Mouse (Mus musculus): ENCODE data around the gene Exosc7. TPM values are rescaled to one million over a fixed set of nuclear protein-coding genes. Genes with fewer than 3 reads are reported as not detected.

Gene Exosc7
- polyA plus RNA-seq, 1 experiment: 80.6 TPM

- TF ChIP-seq POLR2A (IDR thresholded peaks at IDR 0.05; ENCODE audit: borderline replicate concordance, extremely low read depth, low read depth, low read length) (no peak), CTCF (IDR thresholded peaks at IDR 0.05; ENCODE audit: insufficient read depth, low read length) (no peak)
- Histone ChIP-seq H3K4me1 (ENCODE audit: control insufficient read depth, insufficient read depth, low read length) (no peaks in the 10 kb centered on the region; the same call in 1 of the 2 replicates), H3K4me3 (replicated peaks; ENCODE audit: extremely low read depth, low read depth, low read length) (no peak overlapping the region)
- peak; percentile 65 for DNase-seq
- 47% methylated on average over 30 of the region's 30 CpGs for WGBS
Observed at GRCm38 (mm10) chr9:123156910-123157361, 43.9 kb downstream of the Exosc7 start.

DNA sequence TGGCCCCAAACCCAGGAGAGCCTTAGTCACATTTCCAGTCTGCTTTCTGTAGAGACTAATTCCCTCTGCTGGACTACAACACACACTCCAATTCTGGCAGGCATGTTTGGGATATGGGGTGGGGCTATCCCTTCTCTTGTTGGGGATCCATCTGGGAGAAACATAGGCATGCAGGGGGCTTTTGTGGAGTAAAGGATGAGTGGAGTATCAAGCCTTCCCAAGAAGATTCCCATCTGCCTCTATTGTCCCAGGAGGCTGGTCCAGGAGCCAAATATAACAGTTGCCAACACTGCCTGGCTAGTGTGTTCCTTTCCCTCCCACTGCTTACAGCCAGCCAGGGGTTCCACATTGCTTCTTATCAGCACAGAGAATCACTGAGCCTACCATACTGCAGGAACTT lies 44.7 kb downstream of the Exosc7 start:
- H3K4me3 ChIP-seq (replicated peaks; ENCODE audit: extremely low read depth, low read depth, low read length): no peak overlapping the region
- no peaks in the 10 kb centered on the region for H3K4me1 ChIP-seq (ENCODE audit: control insufficient read depth, insufficient read depth, low read length)
- no peak for TF ChIP-seq POLR2A (IDR thresholded peaks at IDR 0.05; ENCODE audit: borderline replicate concordance, extremely low read depth, low read depth, low read length)
- TF ChIP-seq CTCF (IDR thresholded peaks at IDR 0.05; ENCODE audit: insufficient read depth, low read length): no peak
- DNase-seq: no peak

- WGBS: 47% methylated on average over 8 of the region's 8 CpGs
- no peaks in the 10 kb centered on the region for H3K4me1 ChIP-seq (ENCODE audit: control insufficient read depth, insufficient read depth, low read length)
- no peak for DNase-seq
- TF ChIP-seq POLR2A (IDR thresholded peaks at IDR 0.05; ENCODE audit: borderline replicate concordance, extremely low read depth, low read depth, low read length) (no peak), CTCF (IDR thresholded peaks at IDR 0.05; ENCODE audit: insufficient read depth, low read length) (peak; percentile 46)
- no peak overlapping the region for H3K4me3 ChIP-seq (replicated peaks; ENCODE audit: extremely low read depth, low read depth, low read length)
Observed at GRCm38 (mm10) chr9:123158125-123158836, 45.3 kb downstream of the Exosc7 start.

DNA sequence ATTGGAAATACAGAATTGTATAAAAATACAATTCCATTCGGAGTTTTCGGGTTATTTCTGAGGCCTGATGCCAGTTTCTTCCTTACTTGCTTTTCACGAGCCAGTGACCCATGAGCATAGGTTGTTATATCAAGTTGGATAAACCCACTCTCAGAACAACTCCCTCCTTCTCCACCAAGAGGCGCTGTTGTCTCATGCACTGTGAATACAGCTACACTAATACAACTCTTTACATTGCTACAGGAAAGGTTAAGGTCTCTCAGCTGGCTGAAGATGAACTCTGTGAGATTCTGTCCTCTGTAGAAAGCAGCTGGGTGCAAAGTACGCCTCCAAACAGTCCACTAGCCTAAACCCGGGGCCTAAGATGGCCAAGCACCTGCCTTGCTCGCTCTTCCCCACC lies 46.3 kb downstream of the Exosc7 start:
- DNase-seq: peak; percentile 63
- H3K4me3 ChIP-seq (replicated peaks; ENCODE audit: extremely low read depth, low read depth, low read length): no peak overlapping the region
- WGBS: 53% methylated on average over 7 of the region's 7 CpGs
- TF ChIP-seq CTCF (IDR thresholded peaks at IDR 0.05; ENCODE audit: insufficient read depth, low read length) (peak; percentile 42; the same call in 1 of the 2 replicates), POLR2A (IDR thresholded peaks at IDR 0.05; ENCODE audit: borderline replicate concordance, extremely low read depth, low read depth, low read length) (no peak)
- H3K4me1 ChIP-seq (ENCODE audit: control insufficient read depth, insufficient read depth, low read length): no peaks in the 10 kb centered on the region

DNA sequence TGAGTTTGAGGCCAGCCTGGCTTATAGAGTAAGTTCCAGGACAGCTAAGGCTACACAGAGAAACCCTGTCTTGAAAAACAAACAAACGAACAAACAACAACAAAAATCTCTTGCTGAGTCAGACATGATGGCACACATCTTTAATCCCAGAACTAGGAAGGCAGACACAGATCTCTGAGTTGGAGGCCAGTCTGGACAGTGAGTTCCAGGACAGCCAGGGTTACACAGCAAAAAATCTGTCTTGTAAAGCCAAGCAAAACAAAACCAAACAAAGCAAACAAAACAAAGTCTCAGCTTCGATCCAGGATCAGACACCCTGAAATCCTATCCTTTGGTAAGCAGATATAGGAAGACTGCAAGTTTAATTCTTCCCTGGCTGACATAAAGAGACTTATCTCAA lies 48.8 kb downstream of the Exosc7 start:
- DNase-seq: no peak
- WGBS: 45% methylated on average over 2 of the region's 2 CpGs
- Histone ChIP-seq H3K4me1 (ENCODE audit: control insufficient read depth, insufficient read depth, low read length) (no peaks in the 10 kb centered on the region), H3K4me3 (replicated peaks; ENCODE audit: extremely low read depth, low read depth, low read length) (no peak overlapping the region)
- no peak for TF ChIP-seq POLR2A (IDR thresholded peaks at IDR 0.05; ENCODE audit: borderline replicate concordance, extremely low read depth, low read depth, low read length)
- no peak for TF ChIP-seq CTCF (IDR thresholded peaks at IDR 0.05; ENCODE audit: insufficient read depth, low read length)

GRCm38 (mm10) chr9:123162985-123163694 lies 50.1 kb downstream of the Exosc7 start:
- no peak for TF ChIP-seq CTCF (IDR thresholded peaks at IDR 0.05; ENCODE audit: insufficient read depth, low read length)
- TF ChIP-seq POLR2A (IDR thresholded peaks at IDR 0.05; ENCODE audit: borderline replicate concordance, extremely low read depth, low read depth, low read length): no peak
- DNase-seq: no peak
- Histone ChIP-seq H3K4me1 (ENCODE audit: control insufficient read depth, insufficient read depth, low read length) (no peaks in the 10 kb centered on the region), H3K4me3 (replicated peaks; ENCODE audit: extremely low read depth, low read depth, low read length) (no peak overlapping the region)
- WGBS: 88% methylated on average over 4 of the region's 4 CpGs

DNA sequence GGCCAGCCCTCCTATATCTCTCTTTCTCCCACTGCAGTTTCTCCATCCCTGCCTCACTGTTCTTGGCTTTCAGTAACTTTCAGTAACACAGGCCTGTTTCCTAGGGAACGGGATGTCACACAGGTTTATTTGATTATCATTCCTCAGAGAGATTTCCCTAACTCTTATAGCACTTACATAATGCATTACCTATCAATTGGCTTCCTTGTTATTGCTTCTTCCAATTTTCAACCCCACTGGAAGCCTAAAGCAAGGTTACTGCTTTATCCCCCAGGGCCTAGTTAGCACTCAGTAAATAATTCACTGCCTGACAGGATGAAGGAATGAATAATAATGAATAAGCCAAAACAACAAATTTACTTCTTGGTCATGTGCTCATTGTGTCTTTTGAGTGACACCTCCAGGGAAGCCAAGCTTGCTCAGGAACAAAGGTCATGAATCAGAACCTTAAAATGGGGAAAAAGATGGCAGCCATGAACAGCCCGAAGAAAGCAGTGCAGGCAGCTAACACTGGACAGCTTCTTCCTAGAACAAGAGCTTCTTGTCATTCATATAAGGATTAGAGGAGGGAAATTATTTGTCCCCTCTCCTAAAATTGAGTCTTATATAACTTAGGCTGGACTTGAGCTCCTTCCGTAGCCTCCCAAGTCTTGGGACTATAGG lies 52.9 kb downstream of the Exosc7 start:
- no peaks in the 10 kb centered on the region for H3K4me1 ChIP-seq (ENCODE audit: control insufficient read depth, insufficient read depth, low read length)
- no peak overlapping the region for H3K4me3 ChIP-seq (replicated peaks; ENCODE audit: extremely low read depth, low read depth, low read length)
- no peak for DNase-seq
- 89% methylated on average over 3 of the region's 3 CpGs for WGBS
- TF ChIP-seq POLR2A (IDR thresholded peaks at IDR 0.05; ENCODE audit: borderline replicate concordance, extremely low read depth, low read depth, low read length) (no peak), CTCF (IDR thresholded peaks at IDR 0.05; ENCODE audit: insufficient read depth, low read length) (no peak)

DNA sequence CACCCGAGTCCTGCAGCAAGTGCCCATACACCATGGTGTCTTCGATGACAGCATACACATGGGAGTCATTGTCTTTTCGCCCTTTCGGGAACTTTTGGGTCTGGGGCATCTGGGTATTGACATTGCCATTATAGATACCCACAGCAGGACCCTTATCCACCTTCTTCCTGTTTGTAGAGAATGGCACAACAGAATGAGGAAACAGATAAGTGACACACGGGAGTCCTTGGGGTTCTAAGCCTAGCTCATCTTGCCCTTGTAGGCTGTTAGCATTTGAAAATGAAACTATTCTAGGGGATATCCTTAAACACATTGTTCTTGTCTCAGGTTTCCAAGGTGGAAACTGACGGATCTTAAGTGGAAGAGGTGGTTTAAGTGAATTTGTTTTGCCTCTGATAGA lies 60.7 kb downstream of the Exosc7 start:
- Histone ChIP-seq H3K4me1 (ENCODE audit: control insufficient read depth, insufficient read depth, low read length) (no peaks in the 10 kb centered on the region), H3K4me3 (replicated peaks; ENCODE audit: extremely low read depth, low read depth, low read length) (no peak overlapping the region)
- TF ChIP-seq POLR2A (IDR thresholded peaks at IDR 0.05; ENCODE audit: borderline replicate concordance, extremely low read depth, low read depth, low read length) (no peak), CTCF (IDR thresholded peaks at IDR 0.05; ENCODE audit: insufficient read depth, low read length) (no peak)
- DNase-seq: no peak
- 84% methylated on average over 6 of the region's 6 CpGs for WGBS

- no peak for DNase-seq
- TF ChIP-seq CTCF (IDR thresholded peaks at IDR 0.05; ENCODE audit: insufficient read depth, low read length) (no peak), POLR2A (IDR thresholded peaks at IDR 0.05; ENCODE audit: borderline replicate concordance, extremely low read depth, low read depth, low read length) (no peak)
- WGBS: 88% methylated on average over 4 of the region's 4 CpGs
- no peaks in the 10 kb centered on the region for H3K4me1 ChIP-seq (ENCODE audit: control insufficient read depth, insufficient read depth, low read length)
- no peak overlapping the region for H3K4me3 ChIP-seq (replicated peaks; ENCODE audit: extremely low read depth, low read depth, low read length)
Observed at GRCm38 (mm10) chr9:123174356-123174755, 61.3 kb downstream of the Exosc7 start.

Measured in lung, adult 2 months (tissue).